Mouse (Mus musculus): ENCODE measurements around the gene Fgd3.

GRCm38 (mm10) chr13:49225633-49226032 is 94.5 kb downstream of the Fgd3 start:
- TF ChIP-seq POLR2A (IDR thresholded peaks at IDR 0.05; ENCODE audit: low read depth, low read length) (no peak), ZNF384 (IDR thresholded peaks at IDR 0.05; ENCODE audit: low read depth, low read length) (no peak), MYC (IDR thresholded peaks at IDR 0.05; ENCODE audit: low read depth, low read length) (no peak), ZMIZ1 (IDR thresholded peaks at IDR 0.05; ENCODE audit: low read depth, low read length) (no peak), CTCF (conservative IDR thresholded peaks at IDR 0.05 in 1 of 2, IDR thresholded peaks at IDR 0.05 in 1 of 2; ENCODE audit: low read depth in 2 of 2, low read length in 2 of 2) (no peak), NELFE (IDR thresholded peaks at IDR 0.05; ENCODE audit: low read depth, low read length) (no peak), MEF2A (IDR thresholded peaks at IDR 0.05; ENCODE audit: borderline replicate concordance, low read depth, low read length) (no peak), EP300 (IDR thresholded peaks at IDR 0.05; ENCODE audit: low read length) (no peak), ELF1 (IDR thresholded peaks at IDR 0.05; ENCODE audit: low read depth, low read length) (no peak), CHD2 (IDR thresholded peaks at IDR 0.05; ENCODE audit: low read length) (no peak), CHD1 (IDR thresholded peaks at IDR 0.05; ENCODE audit: low read depth, low read length) (no peak), RCOR1 (conservative IDR thresholded peaks at IDR 0.05; ENCODE audit: low read depth, low read length) (no peak), KAT2A (IDR thresholded peaks at IDR 0.05; ENCODE audit: insufficient replicate concordance, low read length) (no peak)
